Mouse (Mus musculus) ES-E14 (cell line): ENCODE data around the gene Gm8947. TPM values are rescaled to one million over a fixed set of nuclear protein-coding genes. Genes with fewer than 3 reads are reported as not detected.

Experiments used
- DNase-seq: peaks from one replicate; pipeline ENCODE4 v3.0.0-alpha.2; 2013; ENCODE audit warnings: low read depth, low spot score
- H3K27ac ChIP-seq: 2 replicates; pipeline ENCODE4 v1.5.1; 2012; ENCODE audit warnings: low read depth, mild to moderate bottlenecking, low read length, moderate library complexity, mixed read lengths; ENCODE audit not compliant: poor library complexity, insufficient read depth, severe bottlenecking
- H3K36me3 ChIP-seq: 2 replicates; pipeline ENCODE4 v1.6.1; 2012; ENCODE audit warnings: mild to moderate bottlenecking, low read length, moderate library complexity, mixed read lengths; ENCODE audit not compliant: control insufficient read depth, poor library complexity, insufficient read depth, severe bottlenecking
- H3K4me1 ChIP-seq, 2 experiments: fragments of 150-350 bp in 1 of 2; sonication (generic) in 1 of 2; 2 replicates each; pipeline ENCODE4 v1.6.1; 2012; ENCODE audit warnings: low read length in 2 of 2, mild to moderate bottlenecking in 1 of 2, mixed read lengths in 1 of 2; ENCODE audit not compliant: control insufficient read depth in 2 of 2, insufficient read depth in 2 of 2, poor library complexity in 1 of 2
- H3K4me3 ChIP-seq, 2 experiments: fragments of 150-350 bp in 1 of 2; sonication (generic) in 1 of 2; 2 replicates each; pipeline ENCODE4 v1.5.1; 2012; ENCODE audit warnings: low read length in 2 of 2, low read depth in 1 of 2, mild to moderate bottlenecking in 1 of 2, mixed read lengths in 1 of 2; ENCODE audit not compliant: insufficient read depth in 1 of 2, poor library complexity in 1 of 2, severe bottlenecking in 1 of 2
- H3K9ac ChIP-seq: 2 replicates; pipeline ENCODE4 v1.6.1; 2012; ENCODE audit warnings: low read depth, mild to moderate bottlenecking, low read length, mixed read lengths; ENCODE audit not compliant: poor library complexity, insufficient read depth, severe bottlenecking
- H3K9me3 ChIP-seq: fragments of 150-350 bp; sonication (generic); 2 replicates; pipeline ENCODE4 v1.6.1; 2012; ENCODE audit warnings: low read depth, mild to moderate bottlenecking, low read length; ENCODE audit not compliant: control insufficient read depth, insufficient read depth
- CHD2 ChIP-seq: IDR thresholded peaks from 2 replicates; pipeline ENCODE4 v1.6.1; 2014; ENCODE audit warnings: mild to moderate bottlenecking, low read depth, low read length, inconsistent platforms
- HCFC1 ChIP-seq: IDR thresholded peaks from 2 replicates; pipeline ENCODE4 v1.6.1; 2012; ENCODE audit warnings: low read length, inconsistent platforms, borderline replicate concordance; ENCODE audit not compliant: insufficient read depth
- MAFK ChIP-seq: IDR thresholded peaks from 2 replicates; pipeline ENCODE4 v1.6.1; 2014; ENCODE audit warnings: mild to moderate bottlenecking, low read depth, low read length, inconsistent platforms; ENCODE audit not compliant: insufficient read depth
- ZC3H11A ChIP-seq: IDR thresholded peaks from 2 replicates; pipeline ENCODE4 v1.6.1; 2012; ENCODE audit warnings: low read depth, mild to moderate bottlenecking, inconsistent platforms, low read length, borderline replicate concordance
- ZNF384 ChIP-seq: IDR thresholded peaks from 2 replicates; pipeline ENCODE4 v1.6.1; 2012; ENCODE audit warnings: low read depth, low read length, inconsistent platforms
- in situ Hi-C, 2 experiments: fragments of 600-800 bp; cut with MboI; formaldehyde crosslinking; loops; one replicate each; pipeline ENCODE4 v1.15.1; 2025; ENCODE audit warnings: low sequenced_read_pairs in 2 of 2, inconsistent platforms in 1 of 2; ENCODE audit not compliant: unreplicated experiment in 2 of 2
- total RNA-seq: library from RNA; depleted of rRNA; stranded (reverse); fragments of 300-350 nt; gene quantifications from 2 replicates; pipeline ENCODE4 v1.2.3, GENCODE M21; 2012

The Gm8947 gene
- total RNA-seq, 1 experiment, result 0.49 TPM

DNA sequence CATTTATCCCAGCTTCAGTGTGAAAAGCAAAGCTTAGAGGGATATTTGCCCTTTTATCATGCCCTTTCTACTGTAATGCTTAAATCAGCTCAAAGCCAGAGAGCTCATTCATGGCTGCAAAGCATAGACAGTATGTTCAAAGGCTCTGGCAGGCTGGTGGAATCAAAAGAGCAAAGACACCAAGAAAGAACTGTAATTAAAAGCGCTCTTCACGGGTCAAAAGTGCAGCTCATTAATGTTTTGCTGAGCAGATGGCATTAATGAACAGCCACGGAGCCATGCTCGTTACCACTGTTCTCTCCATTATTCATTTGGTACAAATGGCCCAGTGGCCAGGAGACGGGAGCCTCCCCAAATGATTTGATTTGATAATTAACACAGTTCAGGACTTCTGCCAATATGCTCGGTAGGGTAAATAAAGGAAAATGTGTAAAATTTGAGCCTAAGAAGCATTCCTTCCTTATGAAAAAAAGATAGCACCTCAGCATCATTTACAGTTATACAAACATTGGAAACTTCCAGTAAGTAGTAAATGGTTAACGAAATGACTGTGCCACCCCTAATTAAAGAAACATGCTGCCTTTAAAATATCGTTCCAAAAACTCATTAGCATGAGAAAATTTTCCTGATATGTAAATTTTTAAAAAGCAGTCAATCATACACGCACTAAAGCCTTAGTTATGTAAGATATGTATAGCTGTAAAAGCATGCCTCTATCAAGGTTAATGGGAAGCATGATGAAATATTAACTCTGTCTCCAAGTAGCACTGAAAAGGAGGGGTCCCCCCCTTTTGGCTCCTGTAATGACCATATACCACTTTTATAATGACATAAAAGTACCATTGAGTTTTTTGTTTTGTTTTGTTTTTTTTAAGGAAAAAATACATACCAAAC lies 34.0 kb upstream of the Gm8947 start:
- Histone ChIP-seq H3K9ac (no peak overlapping the region), H3K4me1 (no peaks in the 10 kb centered on the region), H3K36me3 (no peaks in the 10 kb centered on the region), H3K4me3 (no peak overlapping the region), H3K27ac (no peak overlapping the region), H3K9me3 (no peaks in the 10 kb centered on the region)
- DNase-seq, result no peak
- in situ Hi-C loops, result no loop called here
- TF ChIP-seq HCFC1, result no peak

DNA sequence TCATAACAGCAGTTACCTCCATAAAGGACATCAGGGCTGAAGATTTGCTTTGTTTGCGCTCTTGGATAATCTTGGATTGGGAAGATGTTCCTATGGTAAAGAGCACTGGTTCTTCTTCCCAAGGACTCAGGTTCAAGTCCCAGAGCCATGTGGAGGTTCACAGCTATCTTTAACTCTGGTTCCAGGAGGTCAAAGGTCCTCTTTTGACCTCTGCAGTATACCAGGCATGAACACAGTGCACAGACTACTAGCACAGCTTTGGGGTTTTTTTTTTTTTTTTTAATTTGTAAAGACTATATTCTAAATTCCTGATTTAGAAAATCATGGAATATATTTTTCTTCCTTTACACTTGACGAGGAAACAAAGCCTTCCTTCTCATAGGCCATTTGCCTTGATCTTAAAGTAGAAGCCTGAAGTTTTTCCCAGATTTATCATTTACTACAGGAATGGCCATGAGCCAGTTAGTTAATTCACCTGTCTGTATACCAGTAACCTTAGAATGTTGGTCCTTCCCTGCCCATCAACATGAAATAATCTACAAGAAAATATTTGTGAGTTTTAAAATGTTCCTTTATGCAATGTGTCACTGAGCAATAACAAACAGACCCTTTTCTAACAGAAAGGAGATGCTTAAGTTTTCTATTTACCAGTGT lies 33.2 kb upstream of the Gm8947 start:
- no peak for DNase-seq
- H3K9ac ChIP-seq, result no peak overlapping the region
- no peaks in the 10 kb centered on the region for H3K9me3 ChIP-seq
- in situ Hi-C loops, result no loop called here
- H3K27ac ChIP-seq, result no peak overlapping the region
- H3K36me3 ChIP-seq, result no peaks in the 10 kb centered on the region
- no peak overlapping the region for H3K4me3 ChIP-seq
- no peak for TF ChIP-seq CHD2
- no peak for TF ChIP-seq ZC3H11A
- TF ChIP-seq HCFC1, result no peak
- TF ChIP-seq MAFK, result no peak
- no peaks in the 10 kb centered on the region for H3K4me1 ChIP-seq

DNA sequence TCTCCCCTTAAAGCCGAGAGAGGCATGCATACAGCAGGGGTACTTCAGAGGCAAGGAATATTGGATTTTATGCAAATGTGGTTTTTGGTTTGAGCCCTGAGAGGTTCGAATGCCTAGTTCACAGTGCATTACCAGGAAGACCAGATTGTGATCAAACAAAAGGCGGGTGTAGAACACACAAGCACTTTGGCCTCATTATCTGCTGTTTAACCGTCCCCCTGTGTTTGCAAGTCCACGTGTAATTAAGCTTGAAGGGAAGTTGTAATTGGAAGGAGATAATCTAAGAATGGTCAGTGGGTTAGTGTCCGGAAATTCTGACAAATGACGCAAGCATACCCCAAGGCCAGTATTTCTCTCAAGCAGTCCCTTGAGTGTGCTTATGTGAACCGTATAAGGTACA lies 26.1 kb upstream of the Gm8947 start:
- no peak overlapping the region for H3K9ac ChIP-seq
- no peak for DNase-seq
- no peaks in the 10 kb centered on the region for H3K9me3 ChIP-seq
- in situ Hi-C loops, result no loop called here
- no peaks in the 10 kb centered on the region for H3K4me1 ChIP-seq
- H3K36me3 ChIP-seq, result no peaks in the 10 kb centered on the region
- H3K4me3 ChIP-seq, result no peak overlapping the region
- no peak overlapping the region for H3K27ac ChIP-seq
- TF ChIP-seq CHD2, result no peak
- TF ChIP-seq HCFC1, result no peak
- no peak for TF ChIP-seq MAFK
- TF ChIP-seq ZC3H11A, result no peak
- no peak for TF ChIP-seq ZNF384

DNA sequence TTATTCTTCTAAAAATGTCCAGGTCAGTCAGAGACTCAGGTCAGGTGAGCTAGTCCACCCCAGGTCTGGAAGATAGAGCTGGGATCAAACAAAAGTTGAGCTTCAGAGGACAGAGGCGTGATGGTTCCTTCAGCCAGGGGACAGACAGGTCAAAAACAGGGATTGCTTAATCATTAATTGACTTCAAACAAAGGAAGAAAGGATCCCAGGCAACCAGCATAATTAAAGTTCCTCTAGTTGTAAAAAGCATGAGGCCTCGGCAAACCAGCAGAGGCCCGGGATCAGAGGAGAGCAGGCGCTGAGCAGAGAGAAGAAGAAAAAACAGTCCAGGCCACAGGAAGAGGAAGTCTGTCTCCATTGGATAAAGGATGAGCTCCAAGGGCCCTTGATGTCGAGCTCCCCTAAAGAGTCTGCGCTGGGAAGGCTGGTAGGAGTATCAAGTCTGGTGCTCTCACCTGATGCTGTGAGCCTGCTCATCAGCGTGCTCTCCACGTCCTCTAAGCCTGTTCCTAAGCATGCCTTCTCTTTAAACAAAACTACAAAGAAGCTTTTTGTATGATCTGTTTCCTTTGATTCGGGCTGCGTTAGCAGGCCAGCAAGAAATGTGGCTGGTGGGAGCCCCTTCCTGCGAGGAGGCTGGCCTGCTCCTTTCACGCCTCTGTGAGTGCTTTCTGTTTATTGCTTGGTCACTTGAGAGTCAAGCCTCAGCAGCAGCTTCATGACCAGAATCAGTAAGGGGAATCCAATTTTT lies 24.7 kb upstream of the Gm8947 start:
- Histone ChIP-seq H3K27ac (no peak overlapping the region), H3K36me3 (no peaks in the 10 kb centered on the region), H3K9ac (no peak overlapping the region), H3K4me1 (no peaks in the 10 kb centered on the region), H3K9me3 (no peaks in the 10 kb centered on the region), H3K4me3 (no peak overlapping the region)
- DNase-seq, result no peak
- TF ChIP-seq ZC3H11A (no peak), MAFK (no peak), HCFC1 (no peak), ZNF384 (no peak), CHD2 (no peak)
- in situ Hi-C loops, result no loop called here
